ENCODE assay signal across 29 mouse cellular contexts in genomic region chr1:150534587-150534986, GRCm38 (mm10).
DNase-seq lines count a peak whose midpoint lies in the region; ATAC-seq lines count a peak whose summit lies in the region.
"Had no signal": no experiment of that assay in that cellular context is flagged by ENCODE, and none has a peak within 500 bp of the region (broad histone marks: within the 10 kb centered on the region; RNA-seq: fewer than 3 reads in every experiment).

No protein-coding gene starts in this region.

- no peaks in the 10 kb centered on the region for H3K9me3 ChIP-seq in lung, embryonic 16.5 days (ENCODE audit: control insufficient read depth, low read length)
- H3K9me3 ChIP-seq in limb, embryonic 12.5 days: no peaks in the 10 kb centered on the region
- no peaks in the 10 kb centered on the region for H3K9me3 ChIP-seq in limb, embryonic 15.5 days
- H3K9me3 ChIP-seq: embryonic facial prominence, embryonic 15.5 days; forebrain, embryonic 15.5 days; G1E; heart, embryonic 12.5 days; heart, embryonic 15.5 days; hindbrain, embryonic 10.5 days had no signal

- WGBS in lung, embryonic 16.5 days: 51% methylated on average over 8 of the region's 8 CpGs
- WGBS in limb, embryonic 12.5 days: 79% methylated on average over 8 of the region's 8 CpGs
- 49% methylated on average over 8 of the region's 8 CpGs for WGBS in limb, embryonic 15.5 days

- DNase-seq in lung, postnatal 10 days: no peak
- DNase-seq in lung, postnatal 36 days: peak; percentile 28
- no peak for DNase-seq in lung, adult 18-20 months
- DNase-seq in right cerebral cortex, adult 2 months (ENCODE audit: low spot score in 2 of 2): no peak
- no peak for DNase-seq in left cerebral cortex, adult 11 months (ENCODE audit: low spot score)
- DNase-seq: adrenal gland, postnatal 14 days; B cell, adult 2 months; cerebellum, adult 11 months; cerebellum, adult 2 months; cerebellum, postnatal 10 days; cerebellum, postnatal 36 days; embryo, embryonic 11 days; gastrocnemius, postnatal 25 days; heart, adult 18-20 months; heart, postnatal 10 days; heart, postnatal 36 days had no signal

- H3K9ac ChIP-seq in lung, embryonic 16.5 days (ENCODE audit: low read length): no peak overlapping the region
- H3K9ac ChIP-seq in limb, embryonic 12.5 days (replicated peaks): no peak overlapping the region
- H3K9ac ChIP-seq in limb, embryonic 15.5 days: no peak overlapping the region
- H3K9ac ChIP-seq: embryonic facial prominence, embryonic 15.5 days; forebrain, embryonic 15.5 days; heart, embryonic 12.5 days; heart, embryonic 15.5 days; hindbrain, embryonic 14.5 days had no signal

- no peaks in the 10 kb centered on the region for H3K36me3 ChIP-seq in lung, embryonic 16.5 days (ENCODE audit: control insufficient read depth, insufficient read depth, low read length)
- H3K36me3 ChIP-seq in limb, embryonic 12.5 days: no peaks in the 10 kb centered on the region
- no peaks in the 10 kb centered on the region for H3K36me3 ChIP-seq in limb, embryonic 15.5 days
- H3K36me3 ChIP-seq: embryonic facial prominence, embryonic 15.5 days; forebrain, embryonic 15.5 days; G1E; heart, embryonic 12.5 days; heart, embryonic 15.5 days; hindbrain, embryonic 10.5 days had no signal

- H3K4me2 ChIP-seq in lung, embryonic 16.5 days (ENCODE audit: low read depth, low read length): no peak overlapping the region
- no peak overlapping the region for H3K4me2 ChIP-seq in limb, embryonic 12.5 days
- no peak overlapping the region for H3K4me2 ChIP-seq in limb, embryonic 15.5 days
- H3K4me2 ChIP-seq: embryonic facial prominence, embryonic 15.5 days; forebrain, embryonic 15.5 days; heart, embryonic 12.5 days; heart, embryonic 15.5 days; hindbrain, embryonic 14.5 days had no signal

- H3K4me1 ChIP-seq in lung, embryonic 16.5 days (replicated peaks; ENCODE audit: control insufficient read depth, insufficient read depth, low read length): peaks cover 22% of the 10 kb centered on the region
- H3K4me1 ChIP-seq in limb, embryonic 12.5 days (replicated peaks): peaks cover 38% of the 10 kb centered on the region
- H3K4me1 ChIP-seq in limb, embryonic 15.5 days: peaks cover 27% of the 10 kb centered on the region

- no peak overlapping the region for H3K27ac ChIP-seq in lung, embryonic 16.5 days (ENCODE audit: low read length)
- peak overlapping the region; percentile 95 for H3K27ac ChIP-seq in limb, embryonic 12.5 days
- peak overlapping the region; percentile 75 for H3K27ac ChIP-seq in limb, embryonic 15.5 days
- H3K27ac ChIP-seq: embryonic facial prominence, embryonic 15.5 days; forebrain, embryonic 15.5 days; heart, embryonic 15.5 days; hindbrain, embryonic 14.5 days; hindbrain, postnatal 0 days had no signal

- ATAC-seq in lung, embryonic 16.5 days (ENCODE audit: low read depth): peak; percentile 81
- ATAC-seq in limb, embryonic 12.5 days (ENCODE audit: insufficient number of reproducible peaks, insufficient read depth, low FRiP score, low TSS enrichment, low read depth): no peak
- peak; percentile 76; the same call in 1 of the 2 replicates for ATAC-seq in limb, embryonic 15.5 days (ENCODE audit: insufficient number of reproducible peaks, low FRiP score, low TSS enrichment, low read depth)
- ATAC-seq: forebrain, embryonic 15.5 days; hindbrain, postnatal 0 days; Patski had no signal

- no peak overlapping the region for H3K4me3 ChIP-seq in lung, embryonic 16.5 days (ENCODE audit: low read length)
- H3K4me3 ChIP-seq in limb, embryonic 12.5 days (replicated peaks): no peak overlapping the region
- no peak overlapping the region for H3K4me3 ChIP-seq in limb, embryonic 15.5 days
- H3K4me3 ChIP-seq: embryonic facial prominence, embryonic 15.5 days; forebrain, embryonic 15.5 days; heart, embryonic 12.5 days; heart, embryonic 15.5 days; hindbrain, embryonic 10.5 days had no signal

- no peaks in the 10 kb centered on the region for H3K27me3 ChIP-seq in lung, embryonic 16.5 days (ENCODE audit: control insufficient read depth, insufficient read depth, low read depth, low read length)
- no peaks in the 10 kb centered on the region for H3K27me3 ChIP-seq in limb, embryonic 12.5 days
- no peaks in the 10 kb centered on the region for H3K27me3 ChIP-seq in limb, embryonic 15.5 days
- H3K27me3 ChIP-seq: CH12.LX; embryonic facial prominence, embryonic 15.5 days; forebrain, embryonic 15.5 days; heart, embryonic 12.5 days; heart, embryonic 15.5 days; Patski had no signal
